Mouse (Mus musculus): ENCODE measurements around the gene Des.

DNA sequence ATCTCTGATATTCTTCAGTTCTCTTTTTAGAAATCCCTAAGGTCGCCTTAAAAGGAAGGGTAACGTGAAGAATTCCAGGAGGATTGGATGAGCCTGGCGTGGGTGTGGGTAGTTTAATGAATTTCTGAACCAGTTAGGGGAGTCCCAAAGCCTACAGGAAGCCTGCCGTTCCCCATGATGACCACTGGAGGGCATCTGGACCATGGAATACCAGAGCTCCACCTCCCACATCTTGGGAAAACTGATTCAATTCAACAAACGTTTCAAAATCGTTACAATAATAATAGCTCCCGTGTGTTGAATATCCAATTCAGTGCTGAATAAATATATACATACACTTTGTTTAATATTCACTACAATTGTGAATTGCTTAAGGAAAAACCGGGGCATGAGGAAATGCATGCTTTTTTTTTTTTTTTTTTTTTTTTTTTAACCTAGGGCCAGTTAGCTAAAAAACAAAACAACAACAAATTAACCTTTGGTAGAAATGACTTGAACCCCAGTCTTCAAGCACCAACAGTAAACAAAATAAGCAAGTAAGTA, 17.2 kb upstream of the Des start:
- TF ChIP-seq CTCF (IDR thresholded peaks at IDR 0.05; ENCODE audit: low read depth) (peak; percentile 90), EP300 (IDR thresholded peaks at IDR 0.05; ENCODE audit: low read depth) (no peak)

All from heart, postnatal 0 days (tissue).